Mouse (Mus musculus) adrenal gland, adult (tissue): Measurements from ENCODE around the gene Acat2.
A peak's percentile ranks its signal among the peaks of the same experiment; 100 is the strongest.
"Not testable (repeated sequence)": the region's sequence is repeated elsewhere in the genome, so short reads cannot be mapped to it uniquely, and the experiment has no call there.

Experiments
- DNase-seq, 2 experiments: peaks; one replicate each; pipeline ENCODE4 v3.0.0; 2022 to 2023; ENCODE audit warnings: low spot score in 1 of 2; ENCODE audit not compliant: inconsistent age in 2 of 2

Gene Acat2

DNA sequence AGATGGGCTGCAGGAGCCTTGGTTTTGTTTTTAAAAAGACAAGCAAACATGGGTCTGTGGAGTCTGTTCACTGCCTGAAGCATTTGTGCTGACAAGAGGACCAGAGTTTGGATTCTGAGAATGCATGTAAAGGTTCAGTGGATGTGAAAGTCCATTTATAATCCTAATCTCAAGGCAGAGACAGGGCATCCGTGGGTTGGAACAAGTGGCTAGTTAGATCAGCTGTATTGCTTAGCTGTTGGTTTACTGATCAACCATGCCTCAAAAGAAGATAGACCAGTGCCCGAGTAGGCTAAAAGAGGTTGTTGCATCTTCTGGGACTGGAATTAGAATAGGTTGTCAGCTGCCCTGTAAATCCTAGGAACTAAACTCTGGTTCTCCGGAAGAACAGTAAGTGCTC, 2.9 kb upstream of the Acat2 start:
- no peak for DNase-seq

DNA sequence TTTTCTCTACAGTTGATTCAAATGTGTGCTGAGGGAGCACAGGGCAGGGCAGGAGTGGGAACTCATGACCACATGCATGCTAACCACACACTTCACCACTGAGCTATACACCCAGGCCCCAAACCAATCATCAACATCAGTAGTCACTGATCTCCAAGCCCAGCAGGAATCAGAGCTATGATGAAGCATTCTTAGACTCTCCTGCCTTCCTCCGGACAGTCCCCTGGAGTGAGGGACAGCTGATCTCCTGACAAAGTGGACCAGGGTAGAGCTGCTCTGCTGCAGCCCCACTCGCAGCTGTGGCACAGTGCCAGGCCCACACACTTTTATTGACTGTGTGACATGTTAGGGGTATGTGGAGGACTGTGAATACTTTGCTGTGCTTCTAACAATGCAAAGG, 1.2 kb downstream of the Acat2 start:
- not testable (repeated sequence) for DNase-seq

DNA sequence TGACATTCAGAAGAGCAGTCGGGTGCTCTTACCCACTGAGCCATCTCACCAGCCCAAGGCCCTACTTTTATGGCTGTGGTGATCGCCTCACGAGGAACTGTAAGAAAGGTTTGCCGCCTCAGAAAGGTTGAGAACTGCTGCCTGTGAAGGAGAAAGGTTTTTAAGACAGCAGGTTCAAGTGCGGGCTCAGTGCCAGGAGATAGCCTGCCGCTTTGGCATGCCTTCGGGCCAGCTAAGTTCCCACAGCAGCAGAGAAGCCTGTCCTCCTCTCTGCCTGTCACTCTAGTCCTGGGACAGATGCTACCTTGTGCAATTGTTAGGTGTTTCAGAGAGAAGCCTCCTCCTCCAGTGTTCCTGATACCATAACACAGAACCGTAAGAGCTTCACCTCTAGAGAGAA, 3.9 kb downstream of the Acat2 start:
- peak in 1 of 2 experiments; percentile 53 for DNase-seq

DNA sequence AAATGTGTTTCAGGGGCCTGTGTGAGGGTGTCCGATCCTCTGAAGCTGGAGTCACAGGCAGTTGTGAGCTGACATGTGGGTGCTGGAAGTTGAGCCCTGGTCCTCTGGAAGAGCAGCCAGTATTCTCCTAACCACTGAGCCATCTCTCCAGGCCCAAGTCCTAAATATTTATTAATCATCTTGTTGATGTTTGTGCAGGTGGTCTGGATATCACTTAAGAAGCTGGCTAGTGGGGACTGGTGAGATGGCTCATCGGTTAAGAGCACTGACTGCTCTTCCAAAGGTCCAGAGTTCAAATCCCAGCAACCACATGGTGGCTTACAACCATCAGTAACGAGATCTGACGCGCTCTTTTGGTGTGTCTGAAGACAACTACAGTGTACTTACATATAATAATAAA, 10.9 kb downstream of the Acat2 start:
- no peak for DNase-seq

DNA sequence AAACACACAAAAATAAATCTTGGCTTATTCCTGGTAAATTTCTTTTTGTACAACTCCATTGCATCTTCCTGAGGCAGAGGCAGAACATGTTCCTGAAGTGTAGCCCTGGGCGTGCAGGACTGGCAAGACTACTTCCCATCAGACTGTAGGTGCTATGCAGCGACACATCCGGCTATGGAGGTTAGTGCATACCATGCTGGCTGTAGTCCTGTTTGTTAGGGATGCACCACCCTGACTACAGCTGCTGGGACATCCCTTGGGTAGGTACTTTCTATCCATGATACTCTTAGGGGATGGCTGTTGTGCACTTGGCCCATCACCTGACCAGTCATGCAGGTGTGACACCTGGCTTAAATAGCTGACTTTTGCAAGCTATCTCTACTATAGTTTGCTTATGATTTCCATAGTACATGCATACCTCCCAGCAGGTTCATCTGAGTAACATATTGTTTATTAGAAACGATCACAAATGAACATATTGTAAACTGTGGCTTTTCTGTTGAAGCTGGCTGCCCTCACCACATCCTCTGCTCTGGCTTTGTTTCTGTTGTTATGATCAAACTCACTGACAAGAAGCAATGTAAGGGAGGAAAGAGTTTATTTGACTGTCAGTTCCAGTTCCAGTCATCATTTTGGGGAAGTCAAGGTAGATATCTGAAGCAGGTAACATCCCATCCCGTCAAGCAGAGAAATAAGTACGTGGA, 17.9 kb downstream of the Acat2 start:
- DNase-seq: no peak

DNA sequence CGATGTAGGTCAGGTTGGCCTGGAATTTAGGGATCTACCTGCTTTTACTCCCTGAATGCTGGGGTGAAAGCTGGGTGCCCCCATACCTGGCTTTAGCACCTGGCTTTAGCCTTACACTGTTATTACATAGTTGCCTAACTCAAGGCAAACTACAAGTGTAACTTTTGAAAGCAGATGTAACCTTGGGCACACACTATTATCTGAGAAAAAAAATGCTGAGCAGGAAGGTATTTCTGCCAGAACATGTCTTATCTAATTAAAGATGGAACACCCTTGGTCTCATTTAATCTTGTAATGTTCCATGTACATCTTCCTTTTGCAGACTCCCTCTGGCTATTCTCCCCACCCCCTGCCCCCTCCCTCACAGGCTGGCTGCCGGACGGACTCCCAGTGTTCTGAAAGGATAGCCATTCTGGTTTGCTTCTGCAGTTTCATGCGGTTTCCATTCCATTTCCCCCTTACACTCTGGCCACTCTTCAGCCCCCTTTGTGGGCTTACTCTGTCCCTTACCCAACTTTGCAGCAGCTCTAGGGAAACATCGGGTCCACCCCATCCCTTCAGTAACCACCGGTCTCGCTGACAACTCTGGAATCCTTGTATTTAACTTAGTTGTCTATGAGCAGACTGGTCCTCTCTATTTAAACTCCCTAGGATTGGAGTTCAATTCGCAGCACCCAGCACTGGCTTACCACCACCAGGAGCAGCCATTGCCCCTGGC, 18.8 kb downstream of the Acat2 start:
- no peak for DNase-seq

DNA sequence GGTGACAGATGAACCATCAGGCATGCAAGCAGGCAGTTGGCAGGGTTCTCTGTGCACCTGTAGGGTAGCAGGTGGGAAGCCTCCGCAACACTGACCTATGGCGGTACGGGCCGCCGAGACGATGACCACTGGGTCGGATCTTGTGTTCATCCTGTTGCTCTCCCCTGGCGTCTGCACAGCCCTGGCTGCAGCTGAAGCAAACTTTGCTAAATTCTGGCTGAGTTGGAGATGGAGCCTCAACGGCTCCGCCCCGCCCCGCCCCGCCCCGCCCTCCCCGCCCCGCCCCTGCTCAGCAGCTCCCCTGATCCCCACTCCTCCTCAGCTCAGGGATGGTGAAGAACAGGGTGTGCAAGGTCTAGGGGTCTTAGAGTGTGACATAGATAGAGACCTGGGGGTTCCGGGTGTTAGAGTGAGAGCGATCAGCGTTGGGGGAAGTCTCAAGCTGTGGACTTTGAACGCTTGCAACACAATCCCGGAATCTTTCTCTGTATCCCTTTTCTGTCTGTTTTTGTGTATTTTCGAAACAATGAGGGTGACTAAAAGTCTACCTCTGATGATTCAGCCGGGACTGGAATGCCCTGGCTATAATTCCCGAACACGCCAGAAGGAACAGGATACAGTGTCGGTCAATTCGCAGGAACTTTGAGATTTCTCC, 20.3 kb downstream of the Acat2 start, which contains the start of gene Acat3:
Gene Acat3, minus strand, starts transcription at position 450 of the 655 bp plus-strand sequence.
- peak; percentile 21 to 65 for DNase-seq

DNA sequence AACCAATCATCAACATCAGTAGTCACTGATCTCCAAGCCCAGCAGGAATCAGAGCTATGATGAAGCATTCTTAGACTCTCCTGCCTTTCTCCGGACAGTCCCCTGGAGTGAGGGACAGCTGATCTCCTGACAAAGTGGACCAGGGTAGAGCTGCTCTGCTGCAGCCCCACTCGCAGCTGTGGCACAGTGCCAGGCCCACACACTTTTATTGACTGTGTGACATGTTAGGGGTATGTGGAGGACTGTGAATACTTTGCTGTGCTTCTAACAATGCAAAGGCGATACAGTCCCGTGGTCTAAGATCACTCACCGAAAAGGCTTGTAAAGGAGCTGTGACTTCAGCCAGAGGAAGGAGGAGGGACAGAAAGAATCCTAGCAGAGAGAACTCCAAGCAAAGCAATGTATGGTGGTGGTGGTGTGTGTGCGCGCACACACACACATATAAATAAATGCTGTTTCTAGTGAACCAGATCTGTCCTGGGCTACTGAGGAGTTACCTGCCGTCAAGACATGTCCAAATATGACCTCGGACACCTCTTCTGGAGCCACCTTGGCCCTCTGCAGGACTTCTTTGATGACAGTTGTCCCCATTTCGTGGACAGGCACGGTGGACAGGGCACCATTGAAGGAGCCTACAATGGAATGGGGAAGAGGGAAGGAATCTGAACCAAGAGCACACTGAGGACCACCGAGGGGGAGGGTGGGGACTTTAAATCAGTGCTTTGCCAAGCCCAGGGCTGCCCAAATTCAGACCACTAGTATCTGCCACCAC, 21.0 kb downstream of the Acat2 start:
- DNase-seq: not testable (repeated sequence)

DNA sequence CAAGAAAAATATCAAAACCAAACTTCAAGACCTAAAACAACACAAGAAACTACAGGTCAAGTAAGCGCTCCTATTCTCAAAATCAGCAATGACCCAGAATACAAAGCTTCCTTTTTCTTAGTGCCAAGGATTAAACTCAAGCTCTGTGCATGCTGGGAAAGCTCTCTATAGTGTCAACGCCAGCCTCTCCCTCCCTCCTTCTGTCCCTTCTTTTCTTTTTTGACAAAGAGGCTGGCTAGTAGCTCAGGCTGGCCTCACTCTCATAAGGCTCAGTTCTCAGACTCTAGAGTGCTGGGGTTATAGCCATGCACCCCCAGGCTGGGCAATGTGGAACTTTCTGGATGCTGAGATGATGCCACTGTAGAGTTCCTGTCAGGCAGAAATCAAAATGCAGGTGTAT, 22.5 kb downstream of the Acat2 start:
- no peak for DNase-seq

DNA sequence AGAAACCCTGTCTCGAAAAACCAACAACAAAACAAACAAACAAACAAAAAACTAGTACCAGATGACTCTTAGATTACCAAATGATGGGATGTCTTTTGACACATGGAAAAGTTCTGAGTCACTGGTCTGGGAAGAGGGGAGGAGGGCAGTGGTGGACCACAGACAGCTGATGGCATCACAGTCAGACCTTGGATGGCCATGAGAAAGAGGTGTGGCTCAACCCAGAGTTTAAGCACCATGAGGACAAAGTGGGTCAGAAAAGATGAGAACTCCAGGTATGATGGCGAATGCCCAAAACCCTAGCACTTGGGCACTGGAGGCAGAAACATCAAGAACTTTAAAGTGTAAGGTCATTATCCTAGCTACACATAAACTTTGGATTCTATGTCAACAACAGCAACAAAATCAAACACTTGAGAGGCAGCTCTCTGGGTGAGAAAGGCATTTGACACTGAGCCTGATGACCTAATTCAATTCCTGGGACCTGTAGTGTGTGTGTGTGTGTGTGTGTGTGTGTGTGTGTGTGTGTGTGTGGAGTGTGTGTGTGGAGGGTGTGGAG, 23.1 kb downstream of the Acat2 start:
- no peak for DNase-seq

DNA sequence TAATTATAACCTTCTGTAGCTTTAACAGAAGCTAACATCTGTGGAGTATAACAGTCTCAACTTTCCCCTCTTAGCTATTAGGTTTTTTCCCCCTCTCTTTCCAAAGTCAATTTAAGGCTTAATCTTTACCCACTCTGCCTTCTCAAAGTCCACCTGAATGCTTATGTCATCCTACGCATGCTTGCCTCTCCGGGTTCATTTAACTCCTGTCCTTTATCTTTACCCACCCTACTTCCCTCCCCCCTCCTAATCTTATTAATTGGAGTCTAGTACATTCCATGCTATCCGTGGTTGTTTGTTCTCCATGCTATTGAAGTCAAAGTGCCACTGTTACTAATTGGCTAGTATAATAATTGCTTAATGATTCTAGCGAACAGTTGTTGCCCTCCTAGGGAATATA, 24.8 kb downstream of the Acat2 start:
- no peak for DNase-seq

DNA sequence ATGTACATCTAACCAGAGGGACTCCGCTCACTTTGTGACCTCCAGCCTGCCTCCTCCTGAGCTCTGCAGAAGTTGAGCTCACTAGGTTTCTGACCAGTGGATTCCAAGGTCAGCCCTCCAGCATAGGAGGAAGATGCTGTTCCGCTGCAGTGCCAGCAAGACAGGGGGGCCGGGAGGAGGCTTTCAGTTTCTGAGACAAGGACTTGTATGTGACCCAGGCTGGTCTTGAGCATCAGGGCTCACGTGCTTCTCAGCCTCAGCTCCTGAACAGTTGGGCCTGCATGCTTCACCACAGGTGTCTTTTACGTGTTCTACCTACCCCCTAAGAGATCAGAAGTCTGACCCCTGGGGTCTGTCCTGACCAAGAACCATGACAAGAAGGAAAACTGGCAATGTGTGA, 29.0 kb downstream of the Acat2 start:
- DNase-seq: peak in 1 of 2 experiments; percentile 78

DNA sequence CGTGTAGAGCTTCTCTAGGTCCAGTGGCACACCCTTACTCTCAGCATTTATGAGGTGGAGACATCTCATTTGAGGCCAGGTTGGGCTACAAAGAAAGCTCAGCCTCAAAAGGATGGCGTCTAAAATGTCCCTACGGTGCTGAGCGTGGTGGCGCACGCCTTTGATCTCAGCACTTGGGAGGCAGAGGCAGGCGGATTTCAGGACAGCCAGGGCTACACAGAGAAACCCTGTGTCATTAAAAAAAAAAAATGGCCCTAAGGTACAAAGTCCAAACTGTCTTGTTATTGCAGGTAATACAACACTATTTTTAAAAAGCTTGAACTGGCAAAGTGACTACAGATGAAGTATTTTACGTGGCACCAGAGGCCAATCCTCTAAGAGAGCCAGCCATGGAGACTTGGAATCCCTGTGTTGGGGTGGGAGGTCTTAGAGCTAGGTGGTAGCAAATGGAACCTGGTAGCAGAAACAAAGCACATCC, 34.8 kb downstream of the Acat2 start:
- DNase-seq: no peak

DNA sequence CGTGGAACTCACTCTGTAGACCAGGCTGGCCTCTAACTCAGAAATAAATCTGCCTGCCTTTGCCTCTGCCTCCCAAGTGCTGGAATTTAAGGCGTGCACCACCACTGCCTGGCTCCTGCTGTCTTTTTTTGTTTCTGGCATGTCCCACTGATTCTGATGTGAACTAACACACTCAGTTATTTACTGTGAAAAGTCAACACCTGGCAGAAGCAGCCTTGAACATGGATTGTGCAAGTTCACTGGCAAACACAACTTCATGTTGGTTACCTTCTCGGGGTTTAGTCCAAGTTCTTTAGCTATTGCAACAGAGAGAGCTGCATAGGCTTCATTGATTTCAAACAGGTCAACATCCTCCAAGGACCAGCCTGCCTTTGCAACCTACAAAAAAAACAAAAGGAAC, 35.5 kb downstream of the Acat2 start:
- DNase-seq: peak in 1 of 2 experiments; percentile 54

DNA sequence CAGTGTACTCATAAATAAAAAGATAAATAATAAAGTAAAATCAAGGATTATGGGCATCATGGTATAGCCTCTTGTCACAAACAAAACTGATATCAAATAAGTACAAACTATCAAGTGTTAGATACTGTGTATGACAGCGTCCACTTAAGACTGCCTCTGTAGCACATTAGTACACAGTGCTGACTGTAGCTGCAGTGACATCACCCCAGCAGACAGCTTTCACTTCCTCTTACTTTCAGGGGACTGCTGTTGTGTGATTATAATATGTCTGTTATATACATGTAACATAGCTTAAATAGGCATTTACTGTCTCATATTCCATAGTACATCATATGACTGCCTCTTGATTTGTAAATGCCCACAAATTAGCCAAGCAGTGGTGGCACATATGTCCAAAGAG, 39.5 kb downstream of the Acat2 start:
- DNase-seq: no peak

DNA sequence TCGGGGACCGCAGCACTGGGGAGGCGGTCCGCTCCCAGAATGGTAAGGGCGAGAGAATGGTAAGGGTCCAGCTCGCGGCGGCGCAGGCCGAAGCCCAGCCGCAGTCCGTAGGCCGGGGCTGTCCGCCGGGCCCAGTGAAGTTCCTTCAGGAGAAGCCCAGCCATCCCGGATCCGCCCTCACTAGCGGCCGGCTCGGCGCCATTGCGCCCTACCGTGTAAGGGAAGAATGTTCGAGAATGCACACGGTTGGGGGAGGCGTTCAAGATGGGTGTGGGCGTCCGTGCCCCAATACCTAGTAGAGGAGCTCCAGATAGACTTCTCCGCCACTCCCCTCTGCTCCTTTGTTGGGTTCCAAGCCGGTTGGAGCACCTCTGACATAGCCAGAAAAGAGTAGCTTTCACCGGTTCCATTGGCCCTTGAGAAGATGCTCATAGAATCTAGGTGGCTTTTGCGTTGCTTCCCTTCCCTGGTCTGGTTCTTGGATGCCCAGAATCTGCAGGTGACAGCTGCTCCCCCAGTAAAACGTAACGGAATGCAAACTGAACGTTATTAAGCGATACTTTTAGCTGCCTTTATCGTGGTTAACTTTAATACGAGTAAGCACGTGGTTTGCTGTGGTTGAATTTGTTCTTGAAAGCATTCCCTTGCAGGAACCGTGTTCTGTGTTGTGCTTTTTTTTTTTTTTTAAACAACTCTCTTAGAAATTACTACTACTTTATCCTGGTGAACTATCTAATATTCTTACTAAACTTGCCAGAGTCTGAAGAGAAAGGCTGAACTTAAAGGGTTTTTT, 43.8 kb downstream of the Acat2 start:
- no peak for DNase-seq

DNA sequence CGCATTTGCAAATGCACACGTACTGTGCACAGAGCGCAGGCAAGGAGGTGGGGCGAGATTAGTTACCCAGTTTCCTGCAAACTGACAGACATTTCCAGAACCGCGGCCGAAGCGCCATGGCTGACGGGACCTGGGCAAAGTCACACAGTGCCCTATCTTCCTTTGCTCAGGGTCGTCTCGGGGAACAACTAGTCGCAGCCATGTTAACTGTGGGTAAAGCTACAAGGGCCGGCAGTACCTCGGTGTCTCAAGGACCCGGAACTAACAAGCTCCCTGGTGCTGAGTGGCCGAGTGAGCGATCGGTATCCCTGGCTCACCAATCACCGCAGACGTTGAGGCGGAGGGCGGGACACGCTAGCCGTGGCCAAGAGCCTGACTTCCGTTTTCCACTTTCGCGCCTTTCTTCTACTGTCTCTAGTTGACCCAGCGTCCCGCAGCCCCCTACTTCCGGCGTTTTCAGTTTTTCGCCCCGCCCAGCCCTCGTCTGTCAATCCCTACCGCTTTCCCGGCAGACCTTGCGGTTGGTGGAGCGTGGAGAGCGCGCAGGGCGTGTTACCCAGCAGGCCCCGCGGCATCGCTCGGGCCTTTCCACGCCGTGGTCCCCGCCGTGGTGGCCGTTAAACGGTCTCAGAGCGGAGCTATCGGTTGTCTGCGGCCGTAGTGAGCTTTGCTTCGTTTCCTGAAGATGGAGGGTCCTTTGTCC, 44.5 kb downstream of the Acat2 start, which contains the start of gene Mrpl18:
Gene Mrpl18, minus strand, starts transcription at position 465 of the 703 bp plus-strand sequence.
- DNase-seq: peak; percentile 99 to 100

DNA sequence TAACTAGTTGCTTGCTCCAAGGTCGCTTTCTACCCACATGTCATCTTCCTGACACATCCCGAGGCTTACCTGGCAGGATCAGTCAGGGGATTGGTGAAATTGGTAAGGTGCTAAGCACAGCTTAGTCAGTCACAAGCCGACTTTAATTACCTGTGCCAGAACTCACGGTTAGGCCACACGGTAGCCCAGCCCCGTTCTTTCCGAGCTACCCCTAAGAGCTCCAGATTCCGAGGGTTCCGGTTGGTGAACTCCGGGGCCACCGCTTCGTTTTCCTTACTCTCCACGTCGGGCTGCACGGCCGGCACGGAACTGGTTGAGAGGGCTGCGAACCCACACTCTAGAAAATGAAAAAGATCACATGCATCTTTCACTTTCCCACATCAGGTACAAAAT, 45.1 kb downstream of the Acat2 start, which contains the start of gene Tcp1:
Gene Tcp1, plus strand, starts transcription at position 214 of the 393 bp plus-strand sequence.
- no peak for DNase-seq

DNA sequence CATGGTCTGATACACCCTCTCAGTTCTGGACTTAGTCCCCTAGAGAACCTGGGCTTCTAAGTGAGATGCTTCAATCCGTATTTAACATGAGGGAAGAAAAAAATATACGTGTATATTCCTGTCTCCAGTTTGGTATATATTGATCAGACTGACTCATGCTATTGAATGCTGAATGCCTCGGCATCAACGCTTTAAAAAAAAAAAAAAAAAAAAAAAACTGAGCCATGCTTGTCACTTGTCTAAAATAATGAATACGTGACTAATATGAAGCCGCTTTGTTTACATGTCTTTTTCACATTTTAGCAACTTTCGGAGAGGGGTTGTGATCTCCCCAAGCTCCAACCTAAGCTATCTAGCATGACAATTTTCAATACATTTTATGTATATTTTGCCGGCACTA, 50.2 kb downstream of the Acat2 start:
- no peak for DNase-seq
